Mouse (Mus musculus) spleen, postnatal 10 days (tissue): Measurements from ENCODE around the gene Rlbp1.

Experiments
- DNase-seq, 2 experiments: peaks; one replicate each; pipeline ENCODE4 v3.0.0; 2021 to 2022; ENCODE audit warnings: low spot score in 2 of 2

The Rlbp1 gene

DNA sequence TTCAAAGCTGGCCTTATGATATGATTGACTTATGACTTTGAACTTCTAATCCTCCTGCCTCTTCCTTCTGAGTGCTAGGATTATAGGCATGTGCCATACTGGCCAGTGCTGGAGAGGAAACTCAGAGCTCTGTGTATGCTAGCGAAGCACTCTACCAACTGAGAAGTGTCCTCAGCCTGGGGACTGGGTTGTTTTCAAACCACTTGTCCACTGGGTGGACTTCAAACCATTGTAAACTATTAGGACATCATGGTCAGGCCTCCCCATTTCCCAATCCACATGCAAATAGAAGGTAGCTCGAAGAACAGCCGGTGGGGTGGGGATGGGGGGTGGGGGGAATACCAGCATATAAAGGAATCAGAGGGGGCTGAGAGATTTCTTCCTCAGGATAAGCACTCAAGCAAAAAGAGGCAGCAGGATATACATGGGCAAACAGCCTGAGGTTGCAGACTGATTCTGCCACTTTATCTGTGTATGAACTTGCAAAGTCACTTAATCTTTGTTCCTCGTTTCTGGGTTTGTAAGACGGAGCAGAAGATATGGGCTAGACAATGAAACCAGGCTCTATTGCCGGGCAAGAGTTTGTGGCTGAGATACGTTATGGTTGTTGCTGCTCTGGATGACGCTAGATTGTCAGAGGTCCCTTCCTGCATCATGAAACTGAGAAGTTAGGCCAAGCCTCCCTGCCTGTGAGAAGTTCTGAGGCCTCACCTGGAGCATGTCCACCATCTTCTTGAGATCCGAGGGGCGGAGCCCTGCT is 10.2 kb downstream of the Rlbp1 start:
- no peak for DNase-seq

DNA sequence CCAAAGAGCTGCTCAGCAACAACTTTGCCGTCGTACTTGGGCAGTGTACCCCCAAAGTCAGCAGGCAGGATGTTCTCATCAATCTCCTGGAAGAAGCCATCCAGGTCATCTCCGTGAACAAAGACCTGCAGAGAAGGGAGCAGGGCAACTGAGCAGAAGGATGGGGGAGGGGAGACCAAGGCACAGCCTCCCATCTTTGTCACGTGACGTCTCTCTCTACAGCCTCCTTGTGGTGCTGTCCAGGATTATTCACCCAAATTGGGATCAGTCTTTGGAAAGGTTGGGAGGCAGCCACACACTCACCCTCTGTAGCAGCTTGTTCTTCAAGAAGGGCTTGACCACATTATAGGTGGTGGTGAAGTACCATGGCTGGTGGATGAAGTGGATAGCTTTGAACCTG is 11.3 kb downstream of the Rlbp1 start:
- DNase-seq: no peak

DNA sequence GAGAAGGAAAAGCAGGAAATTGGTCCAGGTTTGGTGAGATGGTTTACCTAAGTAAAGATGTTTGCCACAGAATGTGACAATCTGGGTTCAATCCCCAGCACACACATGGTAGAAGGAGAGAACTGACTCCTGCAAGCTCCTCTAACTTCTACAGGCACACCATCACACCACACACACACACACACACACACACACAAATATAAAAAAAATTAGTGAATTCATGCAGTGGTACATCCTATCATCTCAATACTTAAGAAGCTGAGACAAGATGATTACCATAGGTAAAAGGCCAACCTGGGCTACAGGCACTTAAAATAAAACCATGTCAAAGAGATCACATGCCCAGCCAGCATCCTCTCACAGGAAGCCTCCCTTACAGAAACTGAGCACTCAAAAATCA is 12.8 kb downstream of the Rlbp1 start:
- DNase-seq: no peak

DNA sequence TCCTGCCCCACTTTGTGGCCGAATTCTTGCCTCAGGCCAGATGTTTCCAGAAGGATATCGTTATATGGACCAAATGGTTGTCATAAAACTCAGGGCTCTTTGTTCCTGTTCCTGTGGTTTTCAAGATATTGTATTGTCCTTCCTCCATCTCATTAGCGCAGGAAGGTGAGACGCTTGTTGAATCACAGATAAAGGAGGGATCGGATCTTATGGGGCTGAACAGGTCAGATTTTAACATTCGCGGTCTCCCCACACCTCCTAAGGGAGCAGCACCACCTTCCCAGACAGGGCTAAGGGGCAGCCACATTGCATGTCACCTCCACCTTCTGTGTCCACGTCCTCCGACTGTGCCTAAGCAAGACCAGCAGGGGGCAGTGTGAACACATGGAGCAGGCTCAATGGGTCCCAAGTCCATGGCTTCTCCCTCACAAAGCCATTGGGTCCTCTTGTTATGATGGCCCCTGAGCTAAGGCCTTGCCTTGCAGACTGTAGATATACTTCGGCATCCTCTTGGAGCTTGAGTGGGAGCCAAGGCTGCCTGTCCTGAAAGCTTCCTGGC is 15.4 kb downstream of the Rlbp1 start:
- peak; percentile 72 to 85 for DNase-seq

DNA sequence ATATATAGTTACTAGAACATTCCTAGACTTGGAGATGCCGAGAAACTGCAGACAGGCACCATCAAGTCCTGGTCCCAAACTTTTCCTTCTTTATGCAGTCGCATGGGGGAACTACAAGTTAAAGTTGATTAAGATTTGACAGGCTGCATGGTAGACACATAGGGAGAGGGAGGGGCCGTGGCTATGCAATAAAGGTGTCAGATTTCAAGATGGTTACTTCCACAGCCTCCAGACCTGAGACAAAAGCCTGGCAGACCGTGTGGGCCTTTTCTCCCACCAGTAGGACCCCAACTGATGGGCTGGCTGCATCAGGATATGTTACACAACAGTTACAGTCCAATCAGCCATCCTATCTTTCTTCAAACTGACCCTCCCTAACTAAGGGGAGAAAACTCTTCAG is 17.4 kb downstream of the Rlbp1 start:
- no peak for DNase-seq

DNA sequence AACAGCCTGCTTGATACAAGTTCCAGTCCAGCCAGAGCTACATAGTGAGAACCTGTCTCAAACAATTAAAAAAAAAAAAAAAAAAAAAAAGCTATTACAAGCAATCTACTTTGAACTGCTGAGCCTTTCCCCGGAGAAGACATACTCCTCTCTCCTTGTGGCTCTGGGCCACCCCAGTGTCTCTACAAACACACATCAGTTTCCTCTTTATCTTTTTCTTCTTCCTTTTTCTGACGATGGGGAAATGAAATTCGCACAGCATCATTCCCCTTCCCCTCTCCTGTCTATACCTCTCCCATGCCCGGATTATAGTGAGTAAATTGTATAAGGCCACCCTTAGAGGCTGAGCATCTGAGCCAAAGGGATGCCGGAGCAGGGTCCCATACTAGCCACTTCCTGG is 18.2 kb downstream of the Rlbp1 start:
- no peak for DNase-seq

DNA sequence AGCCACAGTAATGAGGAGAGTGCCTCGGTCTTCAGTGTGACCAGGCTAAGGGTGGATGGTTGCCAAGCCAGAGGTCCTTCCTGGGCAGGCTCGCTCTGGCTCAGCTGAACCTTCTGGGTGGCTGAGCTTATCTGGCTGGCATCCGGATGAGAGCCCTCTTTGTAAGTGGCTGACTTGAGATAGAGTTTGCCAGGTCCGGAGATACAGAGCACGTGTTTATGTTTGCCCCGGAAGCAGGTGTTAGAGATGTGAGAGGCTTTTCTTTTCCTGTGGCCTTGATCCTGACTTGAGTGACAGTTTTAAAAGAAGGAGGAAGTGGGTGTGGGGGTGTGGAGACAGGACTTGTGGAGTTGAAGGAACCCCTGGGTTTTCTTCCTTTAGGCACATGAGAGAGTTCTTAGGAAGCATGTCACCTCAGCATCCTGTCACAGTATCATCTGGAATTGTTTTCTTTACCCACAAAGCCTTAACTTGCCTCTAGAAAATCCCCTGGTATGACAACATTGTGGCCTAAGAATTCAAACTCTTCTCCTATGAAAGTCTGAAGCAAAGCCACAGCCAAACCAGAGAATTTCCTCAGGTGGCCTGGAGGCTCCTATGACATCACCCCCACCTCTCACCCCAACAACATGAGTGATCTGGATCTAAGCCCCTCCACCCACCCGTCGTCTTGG is 23.3 kb downstream of the Rlbp1 start:
- DNase-seq: peak in 1 of 2 experiments; percentile 36

DNA sequence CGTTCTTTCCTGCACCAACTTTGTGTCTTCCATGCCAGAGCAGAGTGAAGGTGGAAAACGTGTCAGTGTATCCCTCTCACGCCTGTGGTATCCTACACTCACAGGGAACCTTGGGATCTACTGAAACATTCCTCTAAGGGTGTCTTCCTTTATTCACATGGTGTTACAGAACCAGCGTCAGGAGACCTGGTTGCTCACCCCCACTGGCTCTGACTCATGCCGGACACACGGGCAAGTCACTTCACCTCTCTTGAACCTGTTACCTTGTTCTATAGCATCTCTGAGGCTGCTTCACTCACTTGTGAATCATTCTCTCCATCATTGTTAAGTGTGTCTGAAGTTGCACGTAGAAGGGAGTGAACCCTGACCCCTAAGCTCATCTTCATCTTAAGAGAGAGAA is 24.0 kb downstream of the Rlbp1 start:
- DNase-seq: peak in 1 of 2 experiments; percentile 9

DNA sequence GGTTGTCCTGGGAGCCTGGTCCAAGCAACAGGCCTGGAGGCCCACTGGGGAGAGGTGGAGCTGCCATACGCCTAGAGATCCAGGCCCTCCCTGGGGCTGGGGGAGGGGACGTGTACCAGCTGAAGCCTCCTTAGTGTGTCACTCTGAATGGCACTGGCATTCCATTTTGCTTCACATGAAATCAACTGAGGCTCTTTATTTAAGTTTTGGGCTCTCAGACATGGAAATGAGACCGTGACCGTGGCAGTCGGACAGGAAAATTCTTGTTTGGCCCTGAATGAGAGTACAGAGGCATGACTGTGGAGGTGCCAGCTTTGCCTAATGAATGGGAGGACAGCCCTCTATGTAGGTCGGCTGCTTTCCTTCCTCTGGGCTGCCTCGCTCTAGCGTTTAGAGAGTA is 24.6 kb downstream of the Rlbp1 start:
- peak in 1 of 2 experiments; percentile 8 for DNase-seq

DNA sequence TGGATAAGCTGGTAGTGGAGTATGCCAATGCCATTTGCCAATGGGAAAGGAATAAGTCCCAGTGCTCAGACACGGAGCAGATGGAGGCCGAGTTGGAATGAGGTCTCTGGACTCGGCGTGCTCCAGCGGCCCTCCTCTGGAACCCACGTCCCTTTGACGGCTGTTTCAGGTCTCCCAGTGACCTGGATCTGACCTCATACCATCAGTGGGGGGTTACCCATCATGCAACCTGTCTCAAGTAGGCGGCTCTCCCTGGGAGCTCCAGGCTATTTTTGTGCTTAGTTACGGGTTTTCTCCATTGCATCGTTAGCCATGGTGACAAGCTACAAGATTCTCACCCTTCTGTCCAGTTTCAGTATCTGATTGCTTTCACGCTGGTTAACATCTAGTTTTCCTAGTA is 26.8 kb downstream of the Rlbp1 start:
- DNase-seq: no peak

DNA sequence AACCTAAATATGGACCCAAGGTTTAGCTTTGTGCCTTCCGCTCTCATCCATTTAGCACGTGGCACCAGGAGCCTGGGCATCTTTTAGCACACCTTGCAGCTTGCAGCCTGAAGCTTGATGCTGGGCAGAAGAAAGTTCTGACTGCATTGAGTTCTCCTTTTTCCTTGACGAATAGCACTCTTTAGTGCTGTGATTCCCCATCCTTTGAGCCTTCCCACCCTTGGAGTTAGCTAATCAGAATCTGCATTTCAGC is 27.7 kb downstream of the Rlbp1 start:
- DNase-seq: no peak

DNA sequence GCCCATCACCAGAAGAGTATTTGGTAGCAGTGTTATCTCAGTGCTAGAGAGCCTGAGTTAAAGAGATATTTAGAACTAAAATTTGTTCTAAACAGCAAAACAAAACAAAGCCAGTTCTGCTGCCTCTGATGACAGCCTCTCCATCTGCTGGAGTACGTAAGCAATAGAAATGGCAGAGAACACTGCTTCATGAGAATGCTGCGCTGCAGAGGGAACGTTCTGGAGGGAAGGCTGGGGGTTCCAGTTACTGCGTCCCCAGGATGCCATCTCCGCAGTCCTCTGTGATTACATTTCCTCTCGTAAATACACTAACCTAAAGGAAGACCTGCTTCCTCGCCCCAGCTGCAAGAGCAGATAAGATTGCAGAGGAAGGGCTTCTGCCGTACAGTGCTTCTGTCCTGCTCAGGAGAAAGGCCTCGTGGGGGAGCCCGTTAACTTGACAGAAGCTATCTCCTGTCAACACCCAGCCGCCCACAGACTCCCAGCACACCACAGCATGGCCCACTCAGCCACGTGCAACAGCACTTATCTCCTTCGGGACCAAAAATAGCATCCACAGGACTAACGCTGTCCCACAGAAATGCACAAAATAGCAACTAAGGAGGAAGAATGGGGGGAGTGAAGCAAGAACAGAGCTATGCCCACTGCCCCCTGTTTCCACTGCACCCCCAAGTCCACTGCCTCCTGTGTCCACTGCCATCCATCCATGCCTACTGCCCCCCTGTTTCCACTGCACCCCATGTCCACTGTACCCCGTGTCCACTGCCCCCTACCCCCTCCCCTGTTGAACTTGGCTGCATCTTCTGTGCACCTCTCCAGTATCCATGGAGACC is 28.3 kb downstream of the Rlbp1 start:
- peak in 1 of 2 experiments; percentile 44 for DNase-seq

DNA sequence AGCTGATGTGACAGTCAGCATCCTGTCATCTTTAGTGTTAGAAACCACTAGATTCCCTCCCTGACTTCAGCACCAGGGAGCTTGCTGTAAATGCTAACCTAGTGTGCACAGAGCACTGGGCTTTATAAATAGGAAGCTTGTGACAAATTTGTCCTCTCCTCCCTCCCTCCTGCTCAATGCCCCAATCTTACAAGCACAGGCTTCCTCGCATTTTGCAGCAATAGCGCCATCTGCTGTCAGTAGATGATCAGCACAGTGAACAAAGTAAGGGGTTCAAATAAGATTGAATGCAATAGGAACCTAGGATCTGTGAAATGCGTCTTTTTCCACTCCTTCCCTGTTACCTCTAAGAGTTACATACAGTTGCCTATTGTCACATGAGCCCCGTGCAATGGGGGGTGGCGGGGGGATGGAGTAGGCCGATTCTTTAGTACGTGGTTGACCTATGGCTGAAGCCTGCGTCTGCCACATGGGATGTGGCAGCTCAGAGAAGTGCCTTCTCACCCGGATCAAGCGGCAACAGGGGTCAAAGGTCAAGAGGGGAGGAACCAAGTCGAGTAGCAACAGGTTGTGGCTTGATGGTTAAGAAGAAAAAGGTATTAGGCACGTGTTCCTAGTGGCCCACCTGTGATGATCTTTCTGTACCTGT is 37.0 kb downstream of the Rlbp1 start:
- peak; percentile 45 to 74 for DNase-seq

DNA sequence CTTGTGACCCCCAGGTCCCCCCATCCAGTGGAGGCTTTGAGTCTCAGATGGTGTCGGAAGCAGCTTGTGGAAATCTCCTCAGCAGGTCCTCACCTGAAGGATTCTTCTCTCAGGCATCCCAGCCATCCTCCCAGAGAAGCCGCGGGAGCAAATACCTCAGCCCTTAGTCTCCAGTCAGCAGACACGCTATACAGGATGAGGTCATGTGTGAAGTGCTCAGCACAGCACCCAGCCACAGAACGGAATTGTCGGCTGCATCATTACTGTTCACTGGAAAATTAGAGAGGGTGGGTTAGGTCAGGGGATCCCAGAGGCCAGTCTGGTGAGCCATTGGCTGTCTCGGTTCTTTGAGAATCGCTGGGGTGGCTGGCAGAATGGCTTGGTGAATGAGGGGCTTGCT is 38.0 kb downstream of the Rlbp1 start:
- no peak for DNase-seq

DNA sequence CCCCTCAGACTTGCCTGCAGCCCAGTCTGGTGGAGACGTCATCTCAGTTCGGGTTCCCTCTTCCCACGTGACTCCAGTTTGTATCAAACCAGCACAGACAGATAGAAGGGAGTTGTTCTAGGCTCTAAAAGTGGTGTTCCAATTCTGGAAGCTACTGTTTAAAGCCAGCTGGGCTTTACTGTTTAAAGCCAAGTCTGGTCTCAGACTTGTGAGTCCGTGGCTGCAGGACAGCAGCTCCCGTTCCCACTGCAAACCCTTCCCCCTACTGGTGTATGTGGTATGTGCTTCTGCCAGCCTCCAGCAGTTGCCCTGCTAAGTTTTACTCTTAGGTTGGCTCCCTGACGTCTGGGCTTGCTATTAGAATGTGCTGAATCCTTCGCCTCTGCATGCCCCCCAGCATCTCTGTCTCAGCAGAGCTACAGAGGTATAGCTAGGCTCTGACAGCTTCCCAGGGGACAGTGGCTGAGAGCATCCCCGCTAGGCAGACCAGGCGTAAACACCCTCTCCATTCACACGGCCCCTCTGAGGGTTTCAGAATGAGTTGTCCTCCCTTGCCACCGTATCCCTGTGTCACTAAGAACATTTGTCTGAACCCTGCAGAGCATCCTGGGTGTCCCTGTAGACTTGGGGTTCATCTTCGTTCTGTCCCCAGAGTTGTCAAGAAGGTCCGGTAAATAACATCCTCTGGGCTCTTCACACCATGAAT is 39.6 kb downstream of the Rlbp1 start:
- no peak for DNase-seq

DNA sequence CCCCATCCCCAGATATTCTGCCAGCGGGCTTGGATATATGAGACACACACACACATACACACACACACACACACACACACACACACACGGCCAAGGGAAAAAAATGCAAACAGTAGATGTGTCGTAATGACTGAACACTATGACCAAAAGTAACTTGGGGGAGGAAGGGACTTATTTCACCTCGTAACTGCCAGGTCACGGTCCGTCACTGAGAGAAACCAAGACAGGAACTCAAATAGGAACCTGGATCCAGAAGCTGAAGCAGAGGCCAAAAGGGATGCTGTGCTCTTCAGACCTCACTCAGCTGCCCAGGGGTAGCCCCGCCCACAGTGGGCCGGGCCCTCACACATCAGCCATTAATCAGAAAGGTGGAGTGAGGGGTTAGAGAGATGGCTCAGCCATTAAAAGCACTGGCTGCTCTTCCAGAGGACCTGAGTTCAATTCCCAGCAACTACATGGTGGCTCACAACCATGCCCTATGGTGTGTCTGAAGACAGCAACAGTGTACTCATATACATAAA is 40.2 kb downstream of the Rlbp1 start:
- no peak for DNase-seq

DNA sequence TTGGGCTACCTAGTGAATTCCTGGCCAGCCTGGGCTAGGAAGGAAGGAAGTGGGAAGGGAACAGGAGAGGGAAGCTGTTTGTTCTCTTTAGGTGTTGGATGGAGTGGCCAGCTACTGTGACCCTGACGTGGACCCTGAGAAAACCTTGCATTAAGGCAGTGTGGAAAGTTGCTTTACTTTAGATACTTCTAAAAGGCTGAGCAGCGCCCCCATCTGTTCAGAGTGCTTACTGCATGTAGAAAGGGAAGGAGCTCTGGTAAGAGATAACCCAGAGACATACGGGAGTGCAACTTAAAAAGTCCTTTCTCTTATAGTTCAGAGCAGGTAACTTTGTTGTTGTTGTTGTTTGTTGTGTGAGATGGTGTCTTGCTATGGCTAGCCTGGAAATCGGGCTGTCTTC is 40.9 kb downstream of the Rlbp1 start:
- DNase-seq: peak; percentile 45 to 78

DNA sequence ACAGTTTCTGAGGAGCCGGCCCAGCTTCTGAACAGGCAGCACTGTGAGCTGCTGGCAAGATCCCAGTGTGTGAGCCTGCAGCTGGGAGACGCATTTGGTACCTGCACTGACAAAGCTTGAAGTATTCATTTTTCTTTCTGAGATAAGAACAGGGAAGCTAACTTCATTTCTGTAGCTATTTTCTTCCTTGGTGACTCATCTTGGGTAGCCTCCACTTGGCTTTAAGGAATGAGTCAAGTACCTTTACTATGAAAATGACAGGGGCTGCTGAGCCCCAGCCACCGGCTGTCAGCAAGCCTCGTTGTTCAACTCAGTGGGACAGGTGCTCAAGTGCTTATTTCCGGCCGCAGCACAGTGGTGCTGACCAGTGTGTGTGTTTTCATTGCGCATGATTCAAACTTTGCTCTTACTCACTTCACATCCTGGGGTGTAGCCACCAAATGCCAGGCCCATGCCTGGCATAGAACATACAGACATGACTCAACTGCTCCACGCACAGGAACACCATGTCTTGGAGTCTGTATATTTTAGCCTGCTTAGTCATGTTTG is 50.4 kb downstream of the Rlbp1 start:
- DNase-seq: no peak

DNA sequence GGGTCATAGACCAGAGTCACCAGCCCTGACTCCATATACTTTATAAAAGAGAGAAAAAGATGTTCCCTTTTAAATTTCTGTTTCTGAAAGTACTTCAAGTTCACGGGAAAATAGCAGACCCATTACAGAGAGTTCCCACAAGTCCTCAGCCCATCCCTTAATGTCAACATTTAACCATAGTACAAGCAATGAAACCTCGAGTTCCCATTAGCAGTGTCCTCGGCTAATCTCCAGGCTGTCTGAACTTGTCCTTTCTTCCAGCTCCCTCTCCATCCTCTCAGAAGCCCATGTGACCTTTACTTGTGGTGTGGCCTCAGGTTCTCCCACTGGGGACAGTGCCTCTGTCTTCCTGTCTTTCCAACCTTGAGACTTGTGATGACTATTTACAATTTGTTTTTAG is 53.4 kb downstream of the Rlbp1 start:
- DNase-seq: no peak

DNA sequence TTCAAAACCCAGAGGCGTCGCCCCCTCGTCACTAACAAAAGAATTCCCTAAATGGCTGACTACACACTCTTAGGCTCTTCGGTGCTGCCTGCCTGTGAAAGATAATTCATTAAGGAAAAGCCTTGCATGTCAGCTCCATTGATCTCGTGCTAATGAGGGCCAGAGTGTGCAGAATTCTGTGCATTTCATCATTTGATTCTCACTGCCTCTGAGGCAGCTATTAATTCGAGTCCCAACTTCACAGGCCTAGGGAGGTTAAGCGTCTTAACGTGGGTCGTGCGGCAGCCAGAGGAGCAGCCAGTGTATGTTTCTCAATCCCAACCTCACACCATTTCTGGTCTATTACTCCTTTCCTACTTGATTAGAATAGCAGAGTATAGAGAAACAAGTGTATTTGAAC is 55.7 kb downstream of the Rlbp1 start:
- no peak for DNase-seq

DNA sequence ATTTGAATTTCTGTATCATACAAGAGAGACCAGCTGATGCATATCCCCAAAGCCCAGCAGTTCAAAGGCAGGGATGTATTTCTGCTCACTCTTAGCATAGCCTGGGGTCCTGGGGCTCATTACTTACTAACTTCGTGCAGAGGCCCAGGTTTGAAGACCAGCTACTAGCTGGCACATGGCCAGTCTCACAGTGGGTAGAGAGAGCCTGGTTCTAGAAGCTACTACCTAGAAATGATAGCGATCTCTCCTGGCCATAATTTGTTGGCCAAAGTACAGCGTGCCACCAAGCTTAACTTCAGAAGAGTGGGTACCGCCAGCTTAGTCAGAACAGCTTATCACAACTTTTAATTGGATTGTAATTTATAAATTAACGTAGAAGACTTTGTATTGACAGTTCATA is 58.1 kb downstream of the Rlbp1 start:
- DNase-seq: no peak
